Mouse (Mus musculus): Measurements from ENCODE around the gene Rimbp2. TPM values are rescaled to one million over a fixed set of nuclear protein-coding genes. Genes with fewer than 3 reads are reported as not detected.

Gene Rimbp2
- polyA plus RNA-seq, 1 experiment from 2014 or later: 0.27 TPM

- Histone ChIP-seq H3K27ac (ENCODE audit: low read depth, low read length) (no peak overlapping the region), H3K36me3 (ENCODE audit: control insufficient read depth, insufficient read depth, low read length) (no peaks in the 10 kb centered on the region), H3K27me3 (ENCODE audit: control insufficient read depth, insufficient read depth, low read length) (no peaks in the 10 kb centered on the region), H3K9ac (ENCODE audit: low read depth, low read length) (no peak overlapping the region), H3K9me3 (ENCODE audit: control insufficient read depth, low read length) (peaks cover 7% of the 10 kb centered on the region; the same call in 1 of the 2 replicates), H3K4me2 (replicated peaks; ENCODE audit: low read depth, low read length) (no peak overlapping the region), H3K4me1 (ENCODE audit: control insufficient read depth, insufficient read depth, low read length) (no peaks in the 10 kb centered on the region), H3K4me3 (ENCODE audit: low read length) (no peak overlapping the region)
- whole genome bisulfite sequencing: 62% methylated on average over 5 of the region's 5 CpGs
- no peak for ATAC-seq (ENCODE audit: low FRiP score, low TSS enrichment)
These were observed 244.4 kb downstream of the Rimbp2 start for GRCm38 (mm10) chr5:128708929-128709328.

Other genes with a start within 250 kb of the Rimbp2 start
- gene Stx2, start 55.1 kb upstream of the Rimbp2 start, polyA plus RNA-seq (2014; fragmentation: Nextera tagmentation; extraction: Ambion mirVana): 18.1 and 29.5 TPM in 2 replicates
- gene Ran, start 66.6 kb upstream of the Rimbp2 start, polyA plus RNA-seq (2014; fragmentation: Nextera tagmentation; extraction: Ambion mirVana): 768 and 779 TPM in 2 replicates
- 0.50 and 0.51 TPM in 2 replicates for gene Adgrd1, start 143.3 kb upstream of the Rimbp2 start, polyA plus RNA-seq (2014; fragmentation: Nextera tagmentation; extraction: Ambion mirVana)

All from kidney, embryonic 14.5 days (tissue).